Mouse (Mus musculus) right cerebral cortex, postnatal 25 days (tissue): ENCODE data around the gene Gm45717.

Source experiments
- DNase-seq: peaks from one replicate; pipeline ENCODE4 v3.0.0; 2022

Gm45717 gene

DNA sequence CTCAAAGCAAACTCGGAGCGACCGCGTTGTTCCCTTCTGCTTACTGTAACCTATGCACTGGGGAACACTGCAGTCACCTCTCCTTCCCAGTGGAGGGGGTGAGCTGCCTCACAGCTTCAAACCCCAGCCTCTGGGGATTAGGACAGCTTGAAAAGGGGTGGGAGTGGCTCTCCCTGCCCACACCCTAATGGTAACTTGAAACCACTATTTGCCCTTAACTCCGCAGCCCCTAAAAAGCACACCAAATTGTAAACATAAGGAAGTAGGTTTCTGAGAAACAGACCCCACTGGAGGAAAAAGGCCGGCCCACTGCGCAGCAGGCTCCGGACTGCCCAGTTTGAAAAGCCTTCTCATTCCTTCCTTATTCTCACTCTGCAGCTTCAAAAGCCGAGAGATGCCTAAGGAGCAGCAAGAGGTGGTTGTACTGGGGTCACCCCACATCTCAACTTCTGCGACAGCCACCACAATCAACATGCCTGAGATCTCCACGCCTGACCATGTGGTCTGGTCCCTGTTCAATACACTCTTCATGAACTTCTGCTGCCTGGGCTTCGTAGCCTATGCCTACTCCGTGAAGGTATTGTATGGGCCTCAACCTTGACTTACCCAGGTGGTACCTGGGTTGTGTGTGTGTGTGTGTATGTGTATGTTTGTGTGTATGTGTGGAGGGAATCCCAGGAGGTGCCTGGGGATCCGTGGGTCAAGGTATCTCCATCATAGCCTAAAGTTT lies 12.3 kb upstream of the Gm45717 start:
- no peak for DNase-seq

GRCm38 (mm10) chr7:140966921-140967320 lies 11.2 kb upstream of the Gm45717 start, which contains the start of gene Ifitm1:
Ifitm1 (plus strand) TSS chr7:140967221.
- no peak for DNase-seq

DNA sequence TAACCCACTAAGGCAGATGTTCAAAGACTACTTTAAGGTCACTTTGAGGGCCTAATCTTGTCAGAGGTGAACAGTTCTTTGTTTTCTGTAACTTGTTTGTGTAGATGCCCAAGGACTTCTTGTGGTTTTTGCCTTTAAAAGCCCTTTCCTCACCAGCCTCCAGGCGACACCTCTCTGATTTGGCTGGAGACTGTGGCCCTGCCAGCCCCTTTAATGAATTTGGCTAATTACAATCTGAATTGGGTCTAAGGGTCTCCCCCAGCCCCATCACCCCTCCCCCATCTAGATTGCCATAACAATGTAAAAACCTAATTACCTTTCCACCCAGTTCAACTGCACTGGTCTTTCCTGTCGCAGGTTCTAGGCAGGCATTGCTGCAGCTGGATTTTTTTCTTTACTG lies 7.0 kb upstream of the Gm45717 start:
- DNase-seq = no peak

GRCm38 (mm10) chr7:140961416-140961815 lies 5.7 kb upstream of the Gm45717 start:
- DNase-seq = no peak

DNA sequence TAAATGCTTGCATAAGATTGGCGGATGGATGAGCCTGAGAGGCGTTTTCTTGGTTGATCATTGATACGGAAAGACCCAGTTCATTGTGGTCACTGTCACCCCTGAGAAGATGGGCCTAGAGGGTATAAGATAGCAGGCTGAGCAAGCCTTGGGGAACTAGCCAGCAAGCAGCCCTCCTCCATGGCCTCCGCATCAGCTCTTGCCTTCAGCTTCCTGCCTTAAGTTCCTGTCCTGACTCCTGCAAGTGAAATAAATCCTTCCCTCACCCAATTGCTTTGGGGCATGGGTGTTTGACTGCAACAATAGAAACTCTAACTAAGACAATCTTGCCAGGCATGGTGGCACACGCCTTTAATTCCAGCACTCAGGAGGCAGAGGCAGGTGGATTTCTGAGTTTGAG lies 4.3 kb upstream of the Gm45717 start:
- no peak for DNase-seq

DNA sequence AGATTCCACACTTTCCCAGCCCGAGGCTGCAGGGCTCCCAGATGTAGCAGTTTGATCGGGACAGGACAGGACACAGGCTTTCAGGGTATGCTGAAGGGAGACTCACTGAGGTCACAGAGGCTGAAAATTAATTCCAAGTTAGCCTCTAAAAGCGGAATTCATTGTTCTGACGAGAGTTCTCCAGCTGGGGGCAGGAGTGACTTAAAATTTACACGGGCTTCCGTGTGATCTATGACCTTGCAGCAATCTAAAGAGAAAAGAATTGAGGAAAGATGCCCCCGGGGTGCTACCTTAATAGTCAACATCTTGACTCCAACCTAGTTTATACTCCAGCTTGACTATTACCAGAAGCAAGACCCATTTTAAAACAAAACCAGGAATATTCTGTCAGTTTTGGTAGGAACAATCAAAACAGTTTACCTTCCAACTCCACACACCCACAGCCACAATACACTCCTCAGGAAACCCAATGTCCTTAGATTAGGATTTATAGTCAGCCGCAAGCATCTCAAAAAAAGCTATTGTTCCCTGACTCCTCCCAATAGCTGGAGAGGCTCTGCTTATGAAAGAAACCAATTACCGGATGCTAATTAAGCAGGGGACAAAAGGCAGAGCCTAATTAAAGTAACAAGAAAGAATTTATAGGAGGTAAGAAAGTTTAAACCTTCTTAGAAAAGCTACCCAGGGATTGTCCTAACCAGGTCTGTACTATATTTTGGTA lies 3.6 kb upstream of the Gm45717 start:
- DNase-seq = no peak

DNA sequence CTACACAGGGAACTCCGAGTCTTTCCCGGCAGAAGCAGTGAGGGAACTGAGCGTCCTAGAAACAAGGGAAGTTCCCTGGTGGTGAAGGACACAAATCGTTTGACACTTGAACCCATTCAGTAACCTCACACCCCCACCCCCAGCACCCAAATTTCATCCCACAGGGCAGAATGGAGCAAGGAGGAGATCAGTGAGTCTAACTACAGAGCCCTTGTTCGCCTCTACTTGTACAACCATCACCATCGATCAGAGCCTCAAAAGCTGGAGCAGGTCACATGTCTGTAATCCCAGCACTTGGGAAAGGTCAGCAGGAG lies 776 bp upstream of the Gm45717 start:
- no peak for DNase-seq

DNA sequence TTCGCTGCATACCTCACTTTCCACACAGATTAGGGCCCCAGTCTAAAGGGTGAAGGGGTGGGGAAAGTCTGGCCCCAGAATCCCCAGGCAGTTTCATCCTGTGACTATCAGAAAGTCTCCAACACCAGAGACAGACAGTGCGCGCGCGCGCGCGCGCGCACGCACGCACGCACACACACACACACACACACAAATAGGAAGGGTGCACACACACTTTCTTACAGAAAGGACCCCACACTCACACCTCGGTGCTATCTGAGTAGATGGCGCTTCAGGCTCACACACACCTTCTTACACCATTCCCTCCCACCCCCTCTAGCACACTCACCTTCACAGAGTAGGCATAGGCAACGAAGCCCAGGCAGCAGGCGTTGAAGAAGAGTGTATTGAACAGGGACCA lies 395 bp downstream of the Gm45717 start:
- DNase-seq = no peak

DNA sequence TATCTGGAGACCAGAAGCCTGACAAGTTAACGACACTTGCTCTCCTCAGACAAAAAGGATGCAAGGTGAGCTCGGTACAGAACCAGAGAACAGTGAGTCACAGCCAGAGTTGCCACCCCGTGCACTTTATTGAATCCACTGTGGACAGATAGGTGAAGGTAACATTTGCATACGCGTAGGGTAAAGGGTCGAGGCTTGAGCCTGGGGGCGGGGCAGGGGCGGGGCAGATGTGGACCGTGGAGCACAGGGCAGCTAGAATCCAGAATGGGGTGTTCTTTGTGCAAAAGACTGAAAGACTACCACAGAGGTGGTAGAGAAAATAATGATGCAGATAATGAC lies 1.0 kb downstream of the Gm45717 start:
- DNase-seq = no peak

GRCm38 (mm10) chr7:140953800-140954732 lies 1.7 kb downstream of the Gm45717 start:
- no peak for DNase-seq

DNA sequence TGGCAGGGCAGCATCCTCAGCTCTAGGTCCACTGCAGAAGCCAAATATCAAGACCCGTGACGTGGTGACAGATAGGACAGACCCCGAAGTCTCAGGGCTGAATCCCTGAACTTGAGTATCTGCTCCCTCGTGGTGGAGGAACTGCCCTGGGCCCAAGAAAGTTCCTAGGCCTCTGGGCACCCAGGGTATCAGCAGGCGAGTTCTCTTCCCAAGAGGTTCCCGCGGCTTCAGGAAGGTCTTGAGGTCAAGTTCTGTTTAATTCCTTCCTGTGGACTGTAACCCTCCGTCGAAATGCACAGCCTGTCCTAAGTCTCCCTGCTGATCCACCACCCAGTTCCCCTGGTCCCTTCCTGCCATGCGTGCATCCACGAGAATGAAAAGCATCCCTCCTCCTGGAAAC lies 2.6 kb downstream of the Gm45717 start:
- no peak for DNase-seq

GRCm38 (mm10) chr7:140952441-140952840 lies 3.3 kb downstream of the Gm45717 start:
- no peak for DNase-seq

- DNase-seq = no peak
Measured at GRCm38 (mm10) chr7:140951765-140952164, 4.0 kb downstream of the Gm45717 start.

DNA sequence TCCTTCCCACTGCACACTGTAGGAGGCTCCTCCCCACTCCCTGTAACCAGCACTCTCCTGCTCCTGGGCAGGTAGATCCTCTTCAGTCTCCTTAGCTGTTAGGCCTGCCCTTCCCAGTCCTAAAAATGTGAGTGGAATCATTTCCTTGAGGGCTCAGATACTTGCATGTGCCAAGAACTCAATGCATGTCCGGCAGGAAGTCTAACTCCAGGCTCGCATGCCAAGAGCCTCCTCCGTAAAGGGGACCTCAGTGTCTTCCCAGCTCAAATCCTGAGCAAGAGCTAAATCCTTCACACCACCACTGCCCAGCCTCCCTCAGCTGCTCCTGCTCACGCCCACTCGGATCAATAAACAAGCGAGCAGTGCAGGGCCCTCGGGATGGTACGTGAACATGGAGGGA lies 4.7 kb downstream of the Gm45717 start:
- no peak for DNase-seq

- no peak for DNase-seq
Measured at GRCm38 (mm10) chr7:140949824-140950530, 5.8 kb downstream of the Gm45717 start, which contains the start of gene Ifitm5. Ifitm5 (minus strand) TSS chr7:140950291.

DNA sequence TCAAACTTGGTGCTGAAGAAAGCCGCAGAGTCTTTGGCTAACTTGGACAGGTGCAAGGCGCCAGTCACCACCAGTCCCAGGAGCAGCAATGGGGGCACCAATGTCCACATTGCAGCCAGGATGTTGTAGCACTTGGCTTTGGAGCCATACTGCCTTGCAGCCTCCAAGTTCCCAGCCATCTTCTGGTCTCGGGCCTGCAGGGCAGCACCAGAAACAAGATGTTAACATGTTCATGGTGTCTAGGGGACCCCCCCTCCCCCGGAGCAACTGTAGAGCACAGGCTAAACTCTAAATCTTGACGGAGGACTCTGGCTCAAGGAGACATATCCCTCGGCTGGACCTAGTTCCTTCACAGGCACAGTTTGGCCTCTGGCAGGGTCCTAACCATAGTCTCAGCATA lies 6.5 kb downstream of the Gm45717 start:
- DNase-seq = no peak

DNA sequence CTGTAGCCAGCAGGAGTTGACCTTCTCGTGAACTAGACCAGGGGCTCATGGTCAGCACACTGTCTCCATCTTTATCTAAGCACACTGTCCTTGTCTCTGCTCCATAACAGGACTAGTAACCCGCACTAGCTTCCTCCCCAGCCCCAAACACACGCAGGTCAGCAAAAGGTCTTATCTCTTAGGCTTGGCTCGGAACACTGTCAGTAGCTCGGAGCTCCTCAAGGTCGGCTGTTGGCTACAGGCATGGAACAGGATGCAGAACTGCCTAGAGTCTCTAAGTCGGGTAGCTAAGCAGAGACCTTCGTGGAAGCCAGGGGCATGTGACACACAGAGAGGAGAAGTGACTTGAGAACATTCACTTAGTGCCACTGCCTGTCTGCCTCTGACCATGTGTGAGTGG lies 7.6 kb downstream of the Gm45717 start:
- DNase-seq = no peak

GRCm38 (mm10) chr7:140946980-140947379 lies 8.8 kb downstream of the Gm45717 start:
- DNase-seq = no peak

GRCm38 (mm10) chr7:140946311-140946710 lies 9.4 kb downstream of the Gm45717 start:
- no peak for DNase-seq

GRCm38 (mm10) chr7:140945247-140945646 lies 10.5 kb downstream of the Gm45717 start:
- DNase-seq = no peak

- no peak for DNase-seq
Measured at GRCm38 (mm10) chr7:140944236-140944635, 11.5 kb downstream of the Gm45717 start.

DNA sequence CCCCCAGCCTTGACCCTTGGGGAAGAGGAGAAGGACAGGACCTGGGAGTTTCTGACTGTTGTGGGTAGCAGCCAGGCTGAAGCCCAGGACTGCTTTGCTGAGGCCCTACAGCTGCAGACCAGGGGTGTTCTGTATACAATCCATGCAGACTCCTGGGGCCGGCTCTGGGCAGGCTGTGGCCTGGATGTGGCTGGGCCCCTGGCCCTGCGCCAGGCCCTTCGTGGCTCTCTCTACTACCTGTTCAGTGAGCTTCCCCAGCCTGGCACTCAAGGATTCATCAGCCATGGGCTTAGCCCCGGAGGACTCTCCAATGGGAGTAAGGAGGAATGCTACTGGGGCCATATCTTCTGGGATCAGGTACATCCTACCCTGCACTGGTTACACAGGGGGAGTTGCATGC lies 12.4 kb downstream of the Gm45717 start:
- no peak for DNase-seq

GRCm38 (mm10) chr7:140942811-140943210 lies 12.9 kb downstream of the Gm45717 start:
- no peak for DNase-seq
